Mouse (Mus musculus) MEL (cell line): ENCODE measurements at regions not wholly inside any gene's neighbourhood (a gene's known extent, or its start where the extent isn't known, plus 50 kb on each side); places are given as distances from the start of the nearest gene placed in this dataset.
A peak's percentile ranks its signal among the peaks of the same experiment; 100 is the strongest.

Experiments
- DNase-seq: peaks from one replicate; pipeline ENCODE4 v3.0.0; 2011; ENCODE audit warnings: low read depth, low spot score
- H3K27ac ChIP-seq: 2 replicates; pipeline ENCODE4 v1.5.1; 2012; ENCODE audit warnings: low read depth, mild to moderate bottlenecking, control low read depth, low read length, moderate library complexity; ENCODE audit not compliant: control insufficient read depth
- H3K27me3 ChIP-seq, 2 experiments: fragments of 150-350 bp in 1 of 2; sonication (generic) in 1 of 2; 2 replicates each; pipeline ENCODE4 v1.6.1; 2012; ENCODE audit warnings: low read length in 2 of 2, mild to moderate bottlenecking in 2 of 2, improper control_type of control experiment in 1 of 2, moderate library complexity in 1 of 2; ENCODE audit not compliant: insufficient read depth in 2 of 2, control insufficient read depth in 1 of 2
- H3K36me3 ChIP-seq, 2 experiments: 2 replicates each; pipeline ENCODE4 v1.6.1; 2012 to 2014; ENCODE audit warnings: low read length in 2 of 2, improper control_type of control experiment in 1 of 2, inconsistent platforms in 1 of 2, mild to moderate bottlenecking in 1 of 2; ENCODE audit not compliant: insufficient read depth in 2 of 2, control insufficient read depth in 1 of 2
- H3K4me1 ChIP-seq, 2 experiments: fragments of 150-350 bp in 1 of 2; sonication (generic) in 1 of 2; 2 replicates each; pipeline ENCODE4 v1.6.1; 2012; ENCODE audit warnings: low read length in 2 of 2, improper control_type of control experiment in 1 of 2, mild to moderate bottlenecking in 1 of 2; ENCODE audit not compliant: insufficient read depth in 2 of 2, control insufficient read depth in 1 of 2
- H3K4me3 ChIP-seq, 2 experiments: fragments of 150-350 bp in 1 of 2; sonication (generic) in 1 of 2; 2 replicates each; pipeline ENCODE4 v1.5.1; 2012; ENCODE audit warnings: low read depth in 2 of 2, low read length in 2 of 2, mild to moderate bottlenecking in 2 of 2, moderate library complexity in 2 of 2, control low read depth in 1 of 2, improper control_type of control experiment in 1 of 2; ENCODE audit not compliant: control insufficient read depth in 1 of 2, insufficient read depth in 1 of 2
- H3K79me2 ChIP-seq: 2 replicates; pipeline ENCODE4 v1.6.1; 2012; ENCODE audit warnings: mild to moderate bottlenecking, low read length, moderate library complexity; ENCODE audit not compliant: control insufficient read depth, poor library complexity, insufficient read depth
- H3K9ac ChIP-seq: 2 replicates; pipeline ENCODE4 v1.6.1; 2012; ENCODE audit warnings: low read depth, mild to moderate bottlenecking, control low read depth, low read length, moderate library complexity; ENCODE audit not compliant: control insufficient read depth, poor library complexity, severe bottlenecking
- H3K9me3 ChIP-seq: fragments of 150-350 bp; sonication (generic); replicated peaks from 2 replicates; pipeline ENCODE4 v1.6.1; 2012; ENCODE audit warnings: mild to moderate bottlenecking, low read length, improper control_type of control experiment, moderate library complexity; ENCODE audit not compliant: insufficient read depth
- BHLHE40 ChIP-seq: IDR thresholded peaks from 2 replicates; pipeline ENCODE4 v1.6.1; 2012; ENCODE audit warnings: low read depth, mild to moderate bottlenecking, inconsistent platforms, low read length, improper control_type of control experiment, borderline replicate concordance
- CHD1 ChIP-seq: IDR thresholded peaks from 2 replicates; pipeline ENCODE4 v1.6.1; 2012; ENCODE audit warnings: low read depth, mild to moderate bottlenecking, inconsistent platforms, low read length, improper control_type of control experiment
- CHD2 ChIP-seq: IDR thresholded peaks from 2 replicates; pipeline ENCODE4 v1.6.1; 2011; ENCODE audit warnings: low read length, improper control_type of control experiment
- CTCF ChIP-seq, 3 experiments: IDR thresholded peaks in 2 of 3; conservative IDR thresholded peaks in 1 of 3; 2 replicates each; pipeline ENCODE4 v1.5.1; 2011 to 2012; ENCODE audit warnings: low read length in 3 of 3, low read depth in 2 of 3, mild to moderate bottlenecking in 2 of 3, improper control_type of control experiment in 1 of 3, inconsistent platforms in 1 of 3, mixed read lengths in 1 of 3, moderate library complexity in 1 of 3; ENCODE audit not compliant: control insufficient read depth in 1 of 3, insufficient read depth in 1 of 3, poor library complexity in 1 of 3, severe bottlenecking in 1 of 3
- E2F4 ChIP-seq: IDR thresholded peaks from 2 replicates; pipeline ENCODE4 v1.6.1; 2011; ENCODE audit warnings: low read depth, low read length, improper control_type of control experiment, borderline replicate concordance
- ELF1 ChIP-seq: IDR thresholded peaks from 2 replicates; pipeline ENCODE4 v1.6.1; 2014; ENCODE audit warnings: low read depth, mild to moderate bottlenecking, inconsistent platforms, low read length, improper control_type of control experiment, moderate library complexity
- GABPA ChIP-seq: IDR thresholded peaks from 2 replicates; pipeline ENCODE4 v1.6.1; 2012; ENCODE audit warnings: low read depth, mild to moderate bottlenecking, inconsistent platforms, low read length, improper control_type of control experiment, moderate library complexity
- GATA1 ChIP-seq: IDR thresholded peaks from 2 replicates; pipeline ENCODE4 v1.6.1; 2011; ENCODE audit warnings: low read depth, low read length, improper control_type of control experiment
- HCFC1 ChIP-seq: IDR thresholded peaks from 2 replicates; pipeline ENCODE4 v1.6.1; 2012; ENCODE audit warnings: low read depth, mild to moderate bottlenecking, inconsistent platforms, low read length, improper control_type of control experiment, moderate library complexity
- KAT2A ChIP-seq: conservative IDR thresholded peaks from 2 replicates; pipeline ENCODE4 v1.6.1; 2012; ENCODE audit warnings: low read depth, low read length, improper control_type of control experiment, inconsistent platforms
- MYB ChIP-seq: IDR thresholded peaks from 2 replicates; pipeline ENCODE4 v1.6.1; 2011; ENCODE audit warnings: mild to moderate bottlenecking, low read depth, low read length, improper control_type of control experiment
- MYC ChIP-seq: IDR thresholded peaks from 2 replicates; pipeline ENCODE4 v1.6.1; 2011; ENCODE audit warnings: low read depth, mild to moderate bottlenecking, low read length, improper control_type of control experiment, moderate library complexity
- NELFE ChIP-seq: IDR thresholded peaks from 2 replicates; pipeline ENCODE4 v1.6.1; 2011; ENCODE audit warnings: low read depth, low read length, improper control_type of control experiment
- NRF1 ChIP-seq: IDR thresholded peaks from 2 replicates; pipeline ENCODE4 v1.6.1; 2014; ENCODE audit warnings: low read depth, mild to moderate bottlenecking, inconsistent platforms, low read length, improper control_type of control experiment, moderate library complexity; ENCODE audit not compliant: poor library complexity, insufficient read depth, severe bottlenecking
- POLR2A ChIP-seq, 2 experiments: IDR thresholded peaks; 2 replicates each; pipeline ENCODE4 v1.6.1; 2011 to 2012; ENCODE audit warnings: low read length in 2 of 2, mild to moderate bottlenecking in 2 of 2, control low read depth in 1 of 2, improper control_type of control experiment in 1 of 2, low read depth in 1 of 2, moderate library complexity in 1 of 2; ENCODE audit not compliant: control insufficient read depth in 1 of 2, insufficient read depth in 1 of 2, poor library complexity in 1 of 2
- POLR2AphosphoS2 ChIP-seq: IDR thresholded peaks from 2 replicates; pipeline ENCODE4 v1.6.1; 2011; ENCODE audit warnings: low read length, improper control_type of control experiment
- POLR2AphosphoS5 ChIP-seq: IDR thresholded peaks from 2 replicates; pipeline ENCODE4 v1.6.1; 2012; ENCODE audit warnings: low read depth, borderline replicate concordance, mild to moderate bottlenecking, inconsistent platforms, low read length, moderate library complexity, mixed read lengths
- RAD21 ChIP-seq: IDR thresholded peaks from 2 replicates; pipeline ENCODE4 v1.6.1; 2011; ENCODE audit warnings: mild to moderate bottlenecking, low read depth, low read length, improper control_type of control experiment
- RCOR1 ChIP-seq: IDR thresholded peaks from 2 replicates; pipeline ENCODE4 v1.6.1; 2012; ENCODE audit warnings: low read depth, mild to moderate bottlenecking, inconsistent platforms, low read length, improper control_type of control experiment
- SIN3A ChIP-seq: IDR thresholded peaks from 2 replicates; pipeline ENCODE4 v1.6.1; 2012; ENCODE audit warnings: low read length, improper control_type of control experiment, inconsistent platforms
- SMC3 ChIP-seq: IDR thresholded peaks from 2 replicates; pipeline ENCODE4 v1.6.1; 2011; ENCODE audit warnings: low read depth, low read length, improper control_type of control experiment
- TBP ChIP-seq: IDR thresholded peaks from 2 replicates; pipeline ENCODE4 v1.8.0; 2011; ENCODE audit warnings: low read depth, low read length, improper control_type of control experiment
- USF1 ChIP-seq: IDR thresholded peaks from 2 replicates; pipeline ENCODE4 v1.6.1; 2014; ENCODE audit warnings: low read depth, mild to moderate bottlenecking, inconsistent platforms, low read length, improper control_type of control experiment, moderate library complexity
- ZC3H11A ChIP-seq: IDR thresholded peaks from 2 replicates; pipeline ENCODE4 v1.6.1; 2012; ENCODE audit warnings: low read depth, mild to moderate bottlenecking, inconsistent platforms, low read length, improper control_type of control experiment
- ZKSCAN1 ChIP-seq: IDR thresholded peaks from 2 replicates; pipeline ENCODE4 v1.6.1; 2012; ENCODE audit warnings: low read depth, mild to moderate bottlenecking, inconsistent platforms, low read length, improper control_type of control experiment, moderate library complexity

DNA sequence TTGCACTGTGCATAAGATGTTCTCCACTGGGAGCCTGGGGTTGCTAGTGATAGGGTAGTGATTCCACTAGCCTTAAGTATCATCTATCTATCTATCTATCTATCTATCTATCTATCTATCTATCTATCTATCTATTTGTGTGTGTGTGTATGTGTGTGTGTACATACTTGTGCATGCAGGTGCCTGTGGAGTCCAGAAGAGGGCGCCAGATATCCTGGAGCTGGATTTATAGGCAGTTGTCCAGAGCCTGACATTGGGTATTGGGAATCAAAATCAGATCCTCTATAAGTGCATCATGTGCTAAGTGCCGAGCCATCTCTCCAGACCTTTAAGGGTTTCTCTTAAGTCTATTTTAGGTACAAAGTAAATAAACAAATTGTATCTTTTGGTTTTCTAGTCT lies 175.0 kb upstream of the Eif4g2 start:
- Histone ChIP-seq H3K27me3 (no peaks in the 10 kb centered on the region), H3K27ac (no peak overlapping the region), H3K36me3 (no peaks in the 10 kb centered on the region), H3K9ac (no peak overlapping the region), H3K79me2 (no peaks in the 10 kb centered on the region), H3K4me3 (no peak overlapping the region), H3K9me3 (no peaks in the 10 kb centered on the region), H3K4me1 (no peaks in the 10 kb centered on the region)
- TF ChIP-seq TBP (no peak), CTCF (IDR thresholded peaks at IDR 0.05 in 2 of 3, conservative IDR thresholded peaks at IDR 0.05 in 1 of 3; ENCODE audit: control insufficient read depth in 1 of 3, insufficient read depth in 1 of 3, low read depth in 2 of 3, low read length in 3 of 3, poor library complexity in 1 of 3, severe bottlenecking in 1 of 3) (peak in 2 of 3 experiments; percentile 14 to 28; a peak in 4 of 6 replicates), HCFC1 (no peak)
- no peak for DNase-seq

DNA sequence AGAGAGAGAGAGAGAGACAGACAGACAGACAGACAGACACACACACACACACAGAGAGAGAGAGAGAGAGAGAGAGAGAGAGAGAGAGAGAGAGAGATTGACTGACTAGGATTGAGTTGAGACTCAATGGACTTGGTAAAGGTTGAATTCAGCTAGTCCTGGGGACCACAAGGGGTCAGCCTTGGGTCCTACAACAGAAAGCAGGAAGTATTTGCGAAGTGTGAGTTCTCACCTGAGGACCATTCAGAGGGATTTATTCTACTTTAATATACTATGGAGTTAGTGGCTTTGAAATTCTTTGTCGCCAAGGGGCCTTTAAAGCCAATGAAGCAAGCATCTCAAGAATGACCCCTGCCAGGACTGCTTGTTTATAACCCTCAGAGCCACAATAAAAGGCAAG lies 173.4 kb upstream of the Eif4g2 start:
- Histone ChIP-seq H3K9ac (no peak overlapping the region), H3K27me3 (no peaks in the 10 kb centered on the region), H3K79me2 (no peaks in the 10 kb centered on the region), H3K4me3 (no peak overlapping the region), H3K4me1 (no peaks in the 10 kb centered on the region), H3K9me3 (no peaks in the 10 kb centered on the region), H3K27ac (no peak overlapping the region), H3K36me3 (no peaks in the 10 kb centered on the region)
- no peak for DNase-seq
- TF ChIP-seq KAT2A (no peak), NRF1 (no peak), RAD21 (no peak), GABPA (no peak), TBP (no peak), MYC (no peak), POLR2A (IDR thresholded peaks at IDR 0.05; ENCODE audit: control insufficient read depth in 1 of 2, insufficient read depth in 1 of 2, low read depth in 1 of 2, low read length in 2 of 2, poor library complexity in 1 of 2) (no peak), HCFC1 (no peak), BHLHE40 (no peak)

DNA sequence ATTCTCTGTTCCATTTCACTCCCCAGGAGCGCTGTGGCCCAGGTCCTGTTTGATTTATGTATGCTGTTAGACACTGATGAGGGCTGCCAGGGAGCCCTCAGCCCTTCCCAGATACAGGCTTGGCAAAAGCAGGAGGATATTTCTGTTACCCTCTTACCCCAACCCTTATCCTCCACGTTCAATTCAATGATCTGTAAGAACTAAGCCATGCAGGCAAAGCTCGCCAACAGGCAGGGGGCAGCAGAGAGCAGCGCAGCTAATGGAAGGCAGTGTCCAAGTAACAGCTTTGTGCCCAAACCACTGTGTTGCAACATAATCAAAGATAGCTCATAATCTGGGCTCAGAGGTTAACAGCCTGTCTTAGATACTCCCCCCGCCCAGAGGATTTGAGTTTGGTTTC lies 166.8 kb upstream of the Eif4g2 start:
- Histone ChIP-seq H3K9ac (no peak overlapping the region), H3K4me3 (no peak overlapping the region), H3K36me3 (no peaks in the 10 kb centered on the region), H3K27me3 (no peaks in the 10 kb centered on the region), H3K9me3 (no peaks in the 10 kb centered on the region), H3K79me2 (no peaks in the 10 kb centered on the region), H3K27ac (no peak overlapping the region), H3K4me1 (no peaks in the 10 kb centered on the region)
- DNase-seq: peak; percentile 53
- TF ChIP-seq SMC3: peak; percentile 74
- no peak for TF ChIP-seq ZKSCAN1
- no peak for TF ChIP-seq CHD1
- no peak for TF ChIP-seq HCFC1
- TF ChIP-seq E2F4: no peak
- TF ChIP-seq RCOR1: no peak
- TF ChIP-seq CTCF (IDR thresholded peaks at IDR 0.05 in 2 of 3, conservative IDR thresholded peaks at IDR 0.05 in 1 of 3; ENCODE audit: control insufficient read depth in 1 of 3, insufficient read depth in 1 of 3, low read depth in 2 of 3, low read length in 3 of 3, poor library complexity in 1 of 3, severe bottlenecking in 1 of 3): peak; percentile 74 to 92 (median 87)
- TF ChIP-seq NELFE: no peak
- no peak for TF ChIP-seq MYC
- TF ChIP-seq ZC3H11A: 0 out of 2 replicates have a peak, but pooled peaks have one; percentile 11
- TF ChIP-seq CHD2: no peak
- no peak for TF ChIP-seq POLR2AphosphoS2
- no peak for TF ChIP-seq POLR2A (IDR thresholded peaks at IDR 0.05; ENCODE audit: control insufficient read depth in 1 of 2, insufficient read depth in 1 of 2, low read depth in 1 of 2, low read length in 2 of 2, poor library complexity in 1 of 2)
- TF ChIP-seq TBP: no peak
- TF ChIP-seq GATA1: no peak
- TF ChIP-seq KAT2A: no peak
- peak; percentile 49 for TF ChIP-seq RAD21
- no peak for TF ChIP-seq GABPA
- no peak for TF ChIP-seq SIN3A
- no peak for TF ChIP-seq MYB
- no peak for TF ChIP-seq USF1
- TF ChIP-seq ELF1: no peak
- TF ChIP-seq POLR2AphosphoS5: no peak
